Mouse (Mus musculus): ENCODE results near the gene Txndc9. TPM values are rescaled to one million over a fixed set of nuclear protein-coding genes. Genes with fewer than 3 reads are reported as not detected.

Txndc9 gene
- total RNA-seq, 2 experiments from 2014 or later = 71.7 to 77.9 TPM

GRCm38 (mm10) chr1:37977303-37977702 lies 20.4 kb downstream of the Txndc9 start:
- DNase-seq (ENCODE audit: low spot score in 2 of 2) = no peak

DNA sequence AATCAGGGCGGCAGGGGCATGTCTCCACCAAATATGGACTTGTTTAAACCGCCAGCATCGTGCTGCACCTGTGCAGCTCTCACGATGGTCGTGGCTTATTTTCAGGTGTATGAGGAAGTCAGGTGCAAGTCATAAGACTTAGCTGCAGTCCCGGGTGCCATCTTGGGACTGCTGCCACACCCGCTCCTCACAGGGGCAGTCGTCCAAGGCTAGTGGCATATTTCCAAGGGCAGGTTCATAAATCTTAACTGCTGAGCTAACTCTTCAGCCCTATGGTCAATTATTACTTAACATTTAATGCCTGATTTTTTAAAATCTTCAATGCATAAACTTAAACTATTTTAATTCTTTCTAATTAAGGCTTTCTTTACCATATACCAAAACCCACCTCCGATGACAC lies 21.0 kb downstream of the Txndc9 start:
- peak; percentile 35 to 62 for DNase-seq (ENCODE audit: low spot score in 2 of 2)

- DNase-seq (ENCODE audit: low spot score in 2 of 2) = no peak
Observed at GRCm38 (mm10) chr1:37971520-37971919, 26.2 kb downstream of the Txndc9 start.

DNA sequence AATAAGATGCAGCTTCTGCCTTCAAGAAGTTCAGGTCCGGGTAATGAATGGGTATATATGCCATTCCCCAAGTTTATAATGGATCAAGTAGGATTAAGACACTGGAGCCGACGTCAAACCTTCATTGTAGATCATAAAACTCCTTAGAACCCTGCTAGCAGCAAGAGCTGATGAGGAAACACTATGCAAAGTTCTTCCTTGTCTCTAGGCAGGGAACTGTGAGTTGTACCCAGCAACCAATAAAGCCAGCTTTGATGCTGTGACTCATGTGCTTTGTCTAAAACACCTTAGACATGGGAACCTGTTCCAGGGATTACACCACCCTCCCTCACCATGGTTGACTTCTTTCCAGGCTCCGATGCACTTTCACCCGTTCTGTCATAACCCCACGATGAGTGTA lies 28.9 kb downstream of the Txndc9 start:
- no peak for DNase-seq (ENCODE audit: low spot score in 2 of 2)

- DNase-seq (ENCODE audit: low spot score in 2 of 2) = no peak
Observed at GRCm38 (mm10) chr1:37965571-37965970, 32.1 kb downstream of the Txndc9 start.

- DNase-seq (ENCODE audit: low spot score in 2 of 2) = no peak
Observed at GRCm38 (mm10) chr1:37959486-37959885, 38.2 kb downstream of the Txndc9 start.

DNA sequence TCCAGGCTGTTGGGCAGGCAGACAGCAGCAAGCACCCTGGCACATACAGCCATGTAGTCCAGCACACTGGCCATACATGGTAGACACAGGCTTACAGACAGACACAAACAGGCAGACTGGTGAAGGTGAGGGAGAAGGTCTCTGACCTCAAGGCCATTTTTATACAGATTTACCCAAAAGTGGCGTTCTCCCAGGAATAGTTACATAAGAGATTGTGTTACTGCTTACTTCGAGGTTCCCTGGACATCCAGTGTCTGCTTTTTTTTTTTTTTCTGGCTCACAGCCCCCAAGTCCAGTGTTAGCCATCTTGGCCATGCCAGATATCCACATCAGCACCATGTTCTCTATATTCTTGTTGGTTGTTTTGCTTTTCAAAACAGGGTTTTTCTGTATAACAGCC lies 39.2 kb downstream of the Txndc9 start:
- no peak for DNase-seq (ENCODE audit: low spot score in 2 of 2)

- no peak for DNase-seq (ENCODE audit: low spot score in 2 of 2)
Observed at GRCm38 (mm10) chr1:37957659-37958058, 40.0 kb downstream of the Txndc9 start, which contains the start of gene Lyg1. TSS of gene Lyg1 (minus strand) at chr1:37957759.

GRCm38 (mm10) chr1:37956690-37957431 lies 40.8 kb downstream of the Txndc9 start:
- DNase-seq (ENCODE audit: low spot score in 2 of 2) = no peak

DNA sequence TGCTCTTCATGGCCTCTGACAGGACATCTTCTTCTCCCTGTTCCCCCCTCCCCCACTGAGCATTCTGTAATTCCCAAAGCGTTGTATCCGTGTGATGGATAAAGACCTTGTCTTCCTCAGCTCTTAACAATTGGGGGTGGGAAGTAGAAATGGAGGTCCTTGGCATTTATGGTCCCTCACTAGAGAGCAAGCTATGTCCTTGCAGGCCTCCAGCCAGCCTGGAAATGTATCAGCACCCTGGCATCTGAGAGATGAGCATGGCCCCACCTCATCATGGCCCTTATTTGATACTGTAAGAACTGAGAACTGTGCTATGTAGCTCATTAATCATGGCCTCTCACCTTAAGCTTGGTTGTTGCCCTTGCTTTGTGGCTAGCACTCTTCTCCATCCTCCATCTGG lies 42.4 kb downstream of the Txndc9 start:
- DNase-seq (ENCODE audit: low spot score in 2 of 2) = no peak

- DNase-seq (ENCODE audit: low spot score in 2 of 2) = no peak
Observed at GRCm38 (mm10) chr1:37954786-37955185, 42.9 kb downstream of the Txndc9 start.

DNA sequence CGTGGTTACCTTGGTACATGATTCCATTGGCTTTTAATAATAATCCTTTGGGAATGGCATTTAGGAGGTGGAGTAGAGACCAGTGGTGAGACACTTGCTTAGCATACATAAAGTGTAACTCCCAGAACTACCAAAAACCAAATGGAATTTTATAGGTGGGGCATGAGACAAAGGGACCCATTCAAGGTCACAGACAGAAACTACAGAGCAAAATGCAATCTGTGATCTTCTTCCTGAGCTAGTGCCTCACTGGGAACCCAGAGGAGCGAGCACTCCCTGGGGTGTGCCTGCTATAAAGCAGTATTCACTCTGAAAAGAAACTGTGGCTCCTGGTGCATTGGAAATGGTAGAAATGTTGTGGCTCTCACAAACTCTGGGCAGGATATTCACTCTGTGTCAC lies 48.8 kb downstream of the Txndc9 start:
- DNase-seq (ENCODE audit: low spot score in 2 of 2) = no peak

Other genes starting within 250 kb of the Txndc9 start
- 1 to 10 TPM; 3.9 to 6.2 TPM for gene Tsga10, start 131.5 kb downstream of the Txndc9 start, total RNA-seq (2021)
- gene Lipt1, start 126.2 kb downstream of the Txndc9 start, total RNA-seq (2021) = 10 to 100 TPM in 1 of 2 experiments, 1 to 10 TPM in 1; 10.0 to 15.8 TPM
- gene Mitd1, start 107.5 kb downstream of the Txndc9 start, total RNA-seq (2021) = 10 to 100 TPM in 1 of 2 experiments, 1 to 10 TPM in 1; 9.6 to 12.9 TPM
- 100 to 1,000 TPM; 186 to 276 TPM for gene Mrpl30, start 107.4 kb downstream of the Txndc9 start, total RNA-seq (2021)
- gene Lyg2, start 81.4 kb downstream of the Txndc9 start, total RNA-seq (2021) = not detected
- not detected for gene Lyg1, start 40.1 kb downstream of the Txndc9 start, total RNA-seq (2021)
- 10 to 100 TPM; 47.2 to 47.8 TPM for gene Eif5b, start 117 bp upstream of the Txndc9 start, total RNA-seq (2021)
- 10 to 100 TPM; 20.5 to 22.2 TPM for gene Rev1, start 131.9 kb upstream of the Txndc9 start, total RNA-seq (2021)